Mouse (Mus musculus): Measurements from ENCODE around the gene Gm7358. TPM values are rescaled to one million over a fixed set of nuclear protein-coding genes. Genes with fewer than 3 reads are reported as not detected.
"Not testable (repeated sequence)": the region's sequence is repeated elsewhere in the genome, so short reads cannot be mapped to it uniquely, and the experiment has no call there.

Gene Gm7358
- not detected in 2 replicates for polyA plus RNA-seq (2014; fragmentation: Nextera tagmentation; extraction: Ambion mirVana)

DNA sequence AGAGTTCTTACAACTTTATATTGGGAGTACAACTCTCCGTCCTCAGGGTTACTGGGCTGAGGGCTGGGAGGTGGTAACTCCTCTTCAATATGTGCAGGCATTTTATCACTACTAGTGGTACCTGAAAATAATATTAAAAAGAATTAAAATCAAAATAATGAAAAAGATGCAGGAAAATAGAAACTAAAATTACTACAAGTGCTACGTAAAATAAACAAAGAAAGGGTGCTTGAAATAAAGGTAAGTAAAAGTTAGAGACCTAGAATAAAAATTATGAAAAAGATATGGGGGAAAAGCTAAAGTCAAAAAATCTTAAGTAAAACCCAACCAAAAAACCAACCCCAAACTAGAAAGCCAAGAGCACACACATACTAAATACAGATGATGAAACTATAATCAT is at the start of gene Gm7358:
TSS of gene Gm7358 (minus strand) at position 101 of the 400 bp plus-strand sequence.
- not testable (repeated sequence) for DNase-seq (ENCODE audit: low spot score); ATAC-seq (ENCODE audit: low read depth)
- WGBS, result no CpG with 5 or more reads among the region's 2 CpGs

DNA sequence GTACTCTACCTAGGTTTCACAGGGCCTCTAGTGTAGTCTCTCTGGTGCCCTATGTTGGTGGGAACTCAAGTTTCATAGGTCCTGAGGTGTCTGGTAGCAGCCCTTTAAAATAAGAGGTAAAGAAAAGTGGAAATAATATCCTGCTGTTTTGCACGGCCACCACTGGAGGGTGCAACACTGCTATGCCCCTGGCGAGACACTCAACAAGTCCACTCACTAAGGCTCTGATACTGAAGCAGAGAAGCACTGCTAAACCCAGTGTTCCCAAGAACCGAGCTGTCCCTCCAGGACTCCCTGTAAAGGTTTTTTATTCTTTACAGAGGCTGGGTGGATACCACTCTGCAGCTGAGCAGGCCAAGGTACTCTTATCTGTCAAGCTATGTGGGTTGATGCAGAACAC is 43.7 kb upstream of the Gm7358 start:
- not testable (repeated sequence) for H3K4me1 ChIP-seq (ENCODE audit: control insufficient read depth, insufficient read depth, low read length); H3K9me3 ChIP-seq (ENCODE audit: control insufficient read depth, low read length); H3K27me3 ChIP-seq (replicated peaks; ENCODE audit: control insufficient read depth, insufficient read depth, low read length); H3K4me3 ChIP-seq (ENCODE audit: low read depth, low read length); H3K36me3 ChIP-seq (ENCODE audit: control insufficient read depth, insufficient read depth, low read length); H3K4me2 ChIP-seq (ENCODE audit: low read depth, low read length); H3K27ac ChIP-seq (replicated peaks; ENCODE audit: low read depth, low read length); DNase-seq (ENCODE audit: low spot score); H3K9ac ChIP-seq (ENCODE audit: low read depth, low read length); ATAC-seq (ENCODE audit: low read depth)
- 27% methylated on average over 3 of the region's 3 CpGs for WGBS

More for the DNA sequence above, at the start of gene Gm7358:
- H3K4me2 ChIP-seq (ENCODE audit: low read depth, low read length); H3K9ac ChIP-seq (ENCODE audit: low read depth, low read length); H3K36me3 ChIP-seq (ENCODE audit: control insufficient read depth, insufficient read depth, low read length); H3K4me3 ChIP-seq (ENCODE audit: low read depth, low read length); H3K4me1 ChIP-seq (ENCODE audit: control insufficient read depth, insufficient read depth, low read length); H3K9me3 ChIP-seq (ENCODE audit: control insufficient read depth, low read length); H3K27me3 ChIP-seq (replicated peaks; ENCODE audit: control insufficient read depth, insufficient read depth, low read length); H3K27ac ChIP-seq (replicated peaks; ENCODE audit: low read depth, low read length): not testable (repeated sequence)

DNA sequence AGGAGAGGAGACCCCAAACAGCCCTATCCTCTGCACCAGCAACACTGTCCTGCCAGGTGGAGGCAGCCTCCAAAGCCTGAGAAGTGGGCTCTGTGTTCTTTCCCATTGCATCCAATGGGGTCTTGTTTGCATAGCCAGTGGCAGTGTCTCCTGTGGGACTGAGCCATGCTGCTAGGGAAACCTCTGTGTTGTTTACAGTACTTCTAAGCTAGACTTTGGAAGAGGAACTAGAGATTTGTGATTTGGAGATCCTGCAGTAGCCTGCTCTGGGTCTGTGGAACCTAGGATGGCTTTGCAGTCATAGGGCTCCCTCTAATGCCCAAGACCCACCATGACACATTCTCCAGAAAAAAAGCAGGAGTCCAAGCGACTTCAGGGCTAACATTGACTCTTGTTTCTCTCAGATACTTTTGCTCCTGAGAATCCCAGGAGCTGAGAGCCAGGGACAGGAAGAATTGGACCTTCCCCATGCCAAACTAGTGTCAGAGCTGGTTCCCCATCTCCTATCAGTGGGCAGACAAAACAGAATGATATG is 42.2 kb upstream of the Gm7358 start:
- H3K27ac ChIP-seq (replicated peaks; ENCODE audit: low read depth, low read length); H3K4me2 ChIP-seq (ENCODE audit: low read depth, low read length); H3K4me1 ChIP-seq (ENCODE audit: control insufficient read depth, insufficient read depth, low read length); ATAC-seq (ENCODE audit: low read depth); H3K9ac ChIP-seq (ENCODE audit: low read depth, low read length); H3K27me3 ChIP-seq (replicated peaks; ENCODE audit: control insufficient read depth, insufficient read depth, low read length); H3K9me3 ChIP-seq (ENCODE audit: control insufficient read depth, low read length); H3K4me3 ChIP-seq (ENCODE audit: low read depth, low read length); H3K36me3 ChIP-seq (ENCODE audit: control insufficient read depth, insufficient read depth, low read length); DNase-seq (ENCODE audit: low spot score): not testable (repeated sequence)
- 22% methylated on average over 1 of the region's 1 CpGs for WGBS

DNA sequence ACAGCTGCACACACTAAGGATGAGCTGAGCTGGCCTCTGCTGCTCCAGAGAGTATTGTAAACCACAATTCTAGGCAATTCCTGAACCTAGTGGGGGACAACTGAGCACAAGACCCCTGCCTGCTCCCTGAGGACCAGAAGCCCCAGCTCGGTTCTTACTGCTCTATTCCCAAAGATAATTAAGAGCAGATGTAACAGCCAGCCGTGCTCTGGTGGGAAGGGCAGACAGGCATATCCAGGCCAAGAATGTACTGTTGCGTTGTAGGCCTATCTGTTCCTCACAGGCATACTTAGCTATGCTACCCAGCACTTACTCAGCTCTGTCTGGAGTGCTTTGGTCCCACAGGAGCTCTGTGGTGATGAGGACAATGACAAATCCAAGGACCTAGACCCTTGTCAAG is 40.6 kb upstream of the Gm7358 start:
- not testable (repeated sequence) for H3K4me2 ChIP-seq (ENCODE audit: low read depth, low read length); ATAC-seq (ENCODE audit: low read depth); H3K9me3 ChIP-seq (ENCODE audit: control insufficient read depth, low read length); H3K4me3 ChIP-seq (ENCODE audit: low read depth, low read length); H3K27me3 ChIP-seq (replicated peaks; ENCODE audit: control insufficient read depth, insufficient read depth, low read length); H3K4me1 ChIP-seq (ENCODE audit: control insufficient read depth, insufficient read depth, low read length); H3K27ac ChIP-seq (replicated peaks; ENCODE audit: low read depth, low read length); H3K36me3 ChIP-seq (ENCODE audit: control insufficient read depth, insufficient read depth, low read length); H3K9ac ChIP-seq (ENCODE audit: low read depth, low read length)
- peak; percentile 56 for DNase-seq (ENCODE audit: low spot score)
- 22% methylated on average over 3 of the region's 3 CpGs for WGBS

DNA sequence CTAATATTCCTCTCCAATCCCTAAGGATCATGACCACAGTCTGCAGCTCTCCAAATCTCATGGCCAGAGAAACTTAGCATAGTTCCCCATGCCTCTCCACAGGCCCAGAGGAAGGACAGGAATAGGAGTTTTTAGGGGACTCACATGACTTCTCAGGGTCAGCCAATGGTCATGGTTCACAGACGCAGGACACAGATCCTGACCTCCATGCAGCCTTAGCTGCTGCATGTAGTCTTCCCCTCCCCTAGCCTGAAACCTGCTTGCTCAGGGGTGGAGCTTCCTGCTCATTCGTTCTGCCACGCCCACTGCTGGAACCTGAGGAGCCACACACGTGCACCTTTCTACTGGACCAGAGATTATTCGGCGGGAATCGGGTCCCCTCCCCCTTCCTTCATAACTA is 34.8 kb upstream of the Gm7358 start:
- whole genome bisulfite sequencing, result 44% methylated on average over 1 of the region's 7 CpGs
- not testable (repeated sequence) for H3K4me2 ChIP-seq (ENCODE audit: low read depth, low read length); H3K27me3 ChIP-seq (replicated peaks; ENCODE audit: control insufficient read depth, insufficient read depth, low read length); H3K9me3 ChIP-seq (ENCODE audit: control insufficient read depth, low read length); DNase-seq (ENCODE audit: low spot score); H3K4me1 ChIP-seq (ENCODE audit: control insufficient read depth, insufficient read depth, low read length); H3K9ac ChIP-seq (ENCODE audit: low read depth, low read length); H3K27ac ChIP-seq (replicated peaks; ENCODE audit: low read depth, low read length); H3K36me3 ChIP-seq (ENCODE audit: control insufficient read depth, insufficient read depth, low read length); ATAC-seq (ENCODE audit: low read depth); H3K4me3 ChIP-seq (ENCODE audit: low read depth, low read length)

DNA sequence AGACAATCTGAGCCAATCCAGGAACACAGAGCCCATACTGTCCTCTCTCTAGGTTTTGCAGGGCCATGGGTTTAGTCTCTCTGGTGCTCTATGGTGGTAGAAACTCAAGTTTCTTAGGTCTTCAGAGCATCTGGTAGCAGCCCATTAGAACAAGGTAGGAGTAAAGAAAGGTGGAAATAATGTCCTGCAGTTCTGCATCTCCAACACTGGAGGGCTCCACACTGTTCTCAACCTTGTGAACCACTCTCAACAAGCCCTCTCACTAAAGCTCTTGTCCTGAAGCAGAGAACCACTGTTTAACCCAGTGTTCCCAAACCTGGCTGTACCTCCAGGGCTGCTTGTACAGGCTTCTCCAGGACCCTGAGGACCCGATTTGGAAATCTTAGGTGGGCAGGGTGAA is 27.3 kb upstream of the Gm7358 start:
- H3K4me2 ChIP-seq (ENCODE audit: low read depth, low read length); H3K27me3 ChIP-seq (replicated peaks; ENCODE audit: control insufficient read depth, insufficient read depth, low read length); ATAC-seq (ENCODE audit: low read depth); H3K4me1 ChIP-seq (ENCODE audit: control insufficient read depth, insufficient read depth, low read length); H3K9me3 ChIP-seq (ENCODE audit: control insufficient read depth, low read length); H3K4me3 ChIP-seq (ENCODE audit: low read depth, low read length); H3K27ac ChIP-seq (replicated peaks; ENCODE audit: low read depth, low read length); H3K9ac ChIP-seq (ENCODE audit: low read depth, low read length); DNase-seq (ENCODE audit: low spot score); H3K36me3 ChIP-seq (ENCODE audit: control insufficient read depth, insufficient read depth, low read length): not testable (repeated sequence)
- WGBS, result 10% methylated on average over 1 of the region's 1 CpGs

DNA sequence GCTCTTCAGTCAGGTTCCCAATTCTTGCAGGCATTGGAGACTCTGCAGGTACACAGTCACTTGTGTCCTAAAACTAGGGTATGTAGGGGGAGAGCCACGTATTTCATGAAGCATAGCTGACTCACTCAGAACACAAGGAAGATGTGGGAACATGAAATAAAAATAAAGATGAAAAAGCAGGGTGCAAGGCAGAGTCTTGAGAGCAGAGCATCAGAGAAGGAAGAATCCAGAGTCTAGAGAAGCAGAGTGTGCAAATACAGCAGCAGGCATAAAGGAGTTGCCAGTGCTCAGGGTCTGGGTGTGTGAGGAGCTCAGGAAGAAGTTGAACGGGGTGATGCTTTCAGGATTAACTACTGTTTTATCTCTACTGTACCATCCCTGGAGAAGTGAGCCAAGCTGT is 17.5 kb downstream of the Gm7358 start:
- not testable (repeated sequence) for H3K4me2 ChIP-seq (ENCODE audit: low read depth, low read length); H3K9ac ChIP-seq (ENCODE audit: low read depth, low read length); H3K4me3 ChIP-seq (ENCODE audit: low read depth, low read length); H3K27me3 ChIP-seq (replicated peaks; ENCODE audit: control insufficient read depth, insufficient read depth, low read length); H3K27ac ChIP-seq (replicated peaks; ENCODE audit: low read depth, low read length); H3K9me3 ChIP-seq (ENCODE audit: control insufficient read depth, low read length); H3K4me1 ChIP-seq (ENCODE audit: control insufficient read depth, insufficient read depth, low read length); ATAC-seq (ENCODE audit: low read depth); H3K36me3 ChIP-seq (ENCODE audit: control insufficient read depth, insufficient read depth, low read length); DNase-seq (ENCODE audit: low spot score)
- WGBS, result 50% methylated on average over 1 of the region's 2 CpGs

DNA sequence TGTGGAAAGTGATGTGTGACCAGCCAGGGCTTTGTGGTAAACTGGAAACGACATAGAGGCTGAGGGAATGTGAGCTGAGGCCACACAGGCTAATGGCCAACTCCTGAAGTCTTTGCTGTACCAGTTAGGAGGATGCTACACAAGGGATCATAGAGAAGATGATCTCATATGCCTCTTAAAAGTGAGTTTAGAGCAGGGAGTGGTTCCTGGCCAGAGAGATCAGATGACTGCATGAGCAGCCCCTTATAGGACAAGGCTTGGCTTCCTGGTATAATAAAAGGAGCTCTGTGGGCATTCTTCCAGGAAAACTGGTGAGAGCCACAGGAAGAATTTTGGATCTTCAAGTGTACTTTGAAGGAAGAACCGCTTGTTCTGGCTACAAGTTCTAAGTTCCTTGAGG is 22.3 kb downstream of the Gm7358 start:
- H3K9me3 ChIP-seq (ENCODE audit: control insufficient read depth, low read length); ATAC-seq (ENCODE audit: low read depth); H3K27me3 ChIP-seq (replicated peaks; ENCODE audit: control insufficient read depth, insufficient read depth, low read length); H3K4me3 ChIP-seq (ENCODE audit: low read depth, low read length); DNase-seq (ENCODE audit: low spot score); H3K36me3 ChIP-seq (ENCODE audit: control insufficient read depth, insufficient read depth, low read length); H3K4me1 ChIP-seq (ENCODE audit: control insufficient read depth, insufficient read depth, low read length); H3K4me2 ChIP-seq (ENCODE audit: low read depth, low read length); H3K27ac ChIP-seq (replicated peaks; ENCODE audit: low read depth, low read length); H3K9ac ChIP-seq (ENCODE audit: low read depth, low read length): not testable (repeated sequence)
- whole genome bisulfite sequencing, result 71% methylated on average over 1 of the region's 2 CpGs

DNA sequence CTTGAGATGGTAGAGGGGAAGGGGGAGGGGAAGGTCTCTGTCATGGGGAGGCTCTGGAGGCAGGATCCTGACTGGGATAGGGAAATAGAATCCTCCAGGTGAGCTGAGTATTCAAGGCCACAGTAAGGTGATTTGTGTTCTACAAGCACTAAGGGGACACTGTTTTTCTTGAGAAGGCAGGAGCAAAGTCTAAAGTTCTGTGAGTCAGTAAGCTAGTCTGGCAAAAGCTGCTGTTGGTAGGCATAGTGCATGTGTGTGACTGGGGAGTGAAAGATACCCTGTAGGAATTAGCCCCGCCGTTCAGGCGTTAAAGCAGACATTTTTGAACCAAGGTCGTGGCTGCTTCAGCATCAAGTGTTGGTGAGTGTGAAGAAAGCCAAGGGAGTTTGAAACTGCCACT is 23.2 kb downstream of the Gm7358 start:
- H3K9ac ChIP-seq (ENCODE audit: low read depth, low read length); ATAC-seq (ENCODE audit: low read depth); H3K27me3 ChIP-seq (replicated peaks; ENCODE audit: control insufficient read depth, insufficient read depth, low read length); H3K36me3 ChIP-seq (ENCODE audit: control insufficient read depth, insufficient read depth, low read length); DNase-seq (ENCODE audit: low spot score); H3K4me1 ChIP-seq (ENCODE audit: control insufficient read depth, insufficient read depth, low read length); H3K9me3 ChIP-seq (ENCODE audit: control insufficient read depth, low read length); H3K4me3 ChIP-seq (ENCODE audit: low read depth, low read length); H3K4me2 ChIP-seq (ENCODE audit: low read depth, low read length); H3K27ac ChIP-seq (replicated peaks; ENCODE audit: low read depth, low read length): not testable (repeated sequence)
- WGBS, result no CpG with 5 or more reads among the region's 4 CpGs
